Mouse (Mus musculus): ENCODE results near the gene Rhbdd1. TPM values are rescaled to one million over a fixed set of nuclear protein-coding genes. Genes with fewer than 3 reads are reported as not detected.

Gene Rhbdd1
- polyA plus RNA-seq, 1 experiment from 2014 or later = 9.7 TPM

Other genes with a start within 250 kb of the Rhbdd1 start
- gene Gm9747, start 83.3 kb upstream of the Rhbdd1 start, polyA plus RNA-seq (2016; fragmentation: Nextera tagmentation; extraction: Ambion mirVana) = 23.3 and 25.1 TPM in 2 replicates
- gene Irs1, start 25.0 kb upstream of the Rhbdd1 start, polyA plus RNA-seq (2016; fragmentation: Nextera tagmentation; extraction: Ambion mirVana) = 8.3 and 9.3 TPM in 2 replicates

All from hindbrain, embryonic 10.5 days (tissue).